16 mouse cellular contexts compared by ENCODE assay signal in the genomic region with DNA sequence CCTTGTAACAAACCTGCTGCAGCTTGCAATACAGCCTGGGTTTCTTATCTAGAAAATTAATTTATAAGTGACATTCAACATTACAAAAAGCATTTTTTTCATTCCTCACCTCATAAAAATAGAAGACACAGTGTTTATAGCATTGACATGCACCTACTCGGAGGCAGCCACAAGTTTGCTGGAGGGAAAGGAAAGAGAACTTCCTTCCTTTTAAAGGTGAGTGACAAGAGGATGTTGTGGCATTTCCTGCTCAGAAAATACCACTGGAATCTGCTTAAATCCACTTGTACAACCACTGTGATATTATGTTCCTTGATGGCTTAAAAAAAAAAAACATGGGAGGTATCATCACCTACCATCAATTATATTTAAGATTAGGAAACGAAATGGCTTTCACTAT.
"Had no signal": no experiment of that assay in that cellular context is flagged by ENCODE, and none has a peak within 500 bp of the region (broad histone marks: within the 10 kb centered on the region; RNA-seq: fewer than 3 reads in every experiment).

No protein-coding gene starts in this region.

- H3K27me3 ChIP-seq: neural tube, embryonic 13.5 days; neural tube, embryonic 15.5 days; stomach, embryonic 15.5 days had no signal

- DNase-seq: retina, postnatal 1 day; right cerebral cortex, adult 18-20 months; right cerebral cortex, postnatal 14 days; right cerebral cortex, postnatal 25 days; right cerebral cortex, postnatal 4 days; spleen, adult 18-20 months; thymus, adult 18-20 months; thymus, adult 2 months; thymus, postnatal 14 days; thymus, postnatal 25 days; thymus, postnatal 36 days; thymus, postnatal 4 days had no signal

- H3K27ac ChIP-seq: neural tube, embryonic 13.5 days; neural tube, embryonic 15.5 days; stomach, embryonic 15.5 days; stomach, postnatal 0 days had no signal

- H3K36me3 ChIP-seq: neural tube, embryonic 13.5 days; neural tube, embryonic 15.5 days; stomach, embryonic 15.5 days had no signal

- H3K4me1 ChIP-seq: stomach, embryonic 15.5 days had no signal

- H3K4me3 ChIP-seq: neural tube, embryonic 13.5 days; neural tube, embryonic 15.5 days; stomach, embryonic 15.5 days had no signal
